Mouse (Mus musculus): ENCODE data around the gene Scn3a.
"Not testable (repeated sequence)": the region's sequence is repeated elsewhere in the genome, so short reads cannot be mapped to it uniquely, and the experiment has no call there.

Scn3a gene

DNA sequence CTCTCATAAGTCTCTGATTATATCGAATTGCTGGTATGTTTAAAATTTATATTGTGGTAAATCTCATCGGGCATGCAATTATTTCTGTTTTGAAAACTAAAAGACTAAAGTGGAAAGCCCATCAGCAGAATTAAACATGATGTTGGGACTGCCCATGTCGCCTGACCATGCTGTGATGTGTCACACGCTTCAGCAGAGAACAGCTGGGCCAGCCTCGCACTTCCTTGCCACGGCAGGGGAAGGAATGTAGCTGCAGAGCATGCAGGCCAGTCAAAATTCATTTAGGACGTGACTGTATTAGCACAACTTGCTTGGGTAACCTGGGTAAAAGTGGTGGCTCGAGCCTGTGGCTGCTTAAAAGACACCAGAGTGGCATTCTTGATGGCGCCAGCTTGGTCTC lies 77.0 kb downstream of the Scn3a start:
- DNase-seq (ENCODE audit: low read depth, low spot score): no peak

DNA sequence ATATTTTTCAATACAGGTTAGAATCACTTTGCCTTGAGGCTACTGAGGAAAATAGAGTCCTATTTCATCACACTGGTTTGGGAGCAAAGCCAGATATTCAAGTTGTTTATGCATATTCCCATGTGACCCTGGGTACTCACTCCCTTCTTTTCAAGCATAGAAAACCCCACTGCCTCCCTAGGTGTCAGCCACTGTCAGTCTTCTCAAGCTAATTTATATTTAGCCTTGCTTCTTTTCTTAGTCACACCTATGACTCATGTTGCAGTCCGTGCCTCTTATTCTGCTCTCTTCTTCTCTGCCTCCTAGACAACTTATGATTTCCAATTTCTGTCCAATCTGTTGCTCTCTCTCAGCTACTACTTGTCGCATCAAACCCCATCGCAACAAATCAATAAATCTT lies 84.0 kb downstream of the Scn3a start:
- no peak for DNase-seq (ENCODE audit: low read depth, low spot score)

DNA sequence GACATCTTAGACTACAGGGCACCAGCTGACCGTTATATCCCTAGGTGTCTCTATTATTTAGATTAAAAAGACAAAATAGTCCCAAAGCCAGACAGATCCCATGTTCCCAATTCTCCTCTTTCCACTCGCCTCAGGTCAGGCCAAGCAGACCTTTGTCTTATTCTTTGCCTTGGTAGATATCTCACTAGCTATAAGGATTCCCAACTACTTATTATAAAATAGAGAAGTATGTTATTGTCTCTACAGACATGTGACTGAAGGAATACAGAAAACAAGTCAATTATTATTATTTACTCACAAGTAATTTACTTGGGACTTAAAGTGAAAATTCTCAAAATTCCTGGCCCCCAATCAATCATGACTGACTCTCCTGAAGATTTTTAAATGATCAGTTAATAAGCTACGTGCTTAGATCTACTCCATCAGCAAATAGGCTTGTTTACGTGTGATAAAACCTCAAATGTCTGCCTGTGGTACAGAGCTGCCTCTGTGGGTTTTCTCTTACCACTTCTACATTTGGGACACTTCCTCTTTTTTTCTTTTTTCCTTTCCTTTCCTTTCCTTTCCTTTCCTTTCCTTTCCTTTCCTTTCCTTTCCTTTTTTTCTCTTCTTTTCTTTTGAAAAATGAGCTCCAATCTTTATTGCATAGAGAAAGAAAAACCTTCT lies 86.3 kb downstream of the Scn3a start:
- no peak for DNase-seq (ENCODE audit: low read depth, low spot score)

DNA sequence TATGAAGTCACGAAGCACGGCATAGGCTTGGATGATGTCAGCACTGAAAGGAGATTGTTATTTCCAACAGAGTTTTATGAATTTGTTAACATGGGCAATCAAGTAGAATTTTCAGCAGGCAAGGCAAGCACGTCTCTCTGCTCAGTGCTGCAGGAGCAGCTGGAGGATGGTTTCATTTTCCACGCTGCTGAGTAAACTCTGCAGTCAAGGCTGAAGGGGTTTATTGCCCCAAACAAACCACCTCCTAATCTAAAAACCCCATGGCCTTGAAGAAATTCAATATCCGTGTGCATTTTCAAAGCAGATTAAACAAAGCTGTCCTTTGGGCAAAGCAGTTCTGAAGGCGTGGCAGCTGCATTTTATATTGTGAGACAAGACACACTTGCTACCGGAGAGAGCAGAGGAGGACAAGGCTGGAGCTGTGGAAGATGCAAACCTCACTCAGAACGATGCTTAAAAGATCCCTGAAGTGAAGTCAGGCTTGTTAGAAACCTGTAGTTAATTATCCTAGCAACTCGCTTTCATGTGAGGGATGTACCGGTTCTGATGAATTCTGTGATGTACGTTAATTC lies 96.0 kb downstream of the Scn3a start:
- no peak for DNase-seq (ENCODE audit: low read depth, low spot score)

DNA sequence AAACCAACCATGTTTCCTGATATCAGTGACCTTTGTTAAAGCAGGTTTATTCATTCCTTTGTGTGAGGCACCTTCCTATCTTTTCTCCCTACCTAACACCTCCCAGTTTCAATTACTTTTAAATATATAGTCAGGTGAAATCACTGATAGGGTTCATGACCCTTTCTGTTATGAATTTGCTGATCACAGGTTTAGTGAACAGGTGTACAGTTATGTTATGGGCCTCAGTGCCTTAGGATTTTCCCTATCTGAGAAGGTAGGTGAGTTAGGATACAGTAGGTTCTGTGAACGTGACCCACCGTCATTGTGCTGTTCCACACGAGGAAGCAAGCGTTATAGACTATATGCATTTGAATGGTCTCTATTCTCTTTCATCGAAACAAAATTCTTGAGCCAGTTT lies 101.7 kb downstream of the Scn3a start:
- DNase-seq (ENCODE audit: low read depth, low spot score): no peak

DNA sequence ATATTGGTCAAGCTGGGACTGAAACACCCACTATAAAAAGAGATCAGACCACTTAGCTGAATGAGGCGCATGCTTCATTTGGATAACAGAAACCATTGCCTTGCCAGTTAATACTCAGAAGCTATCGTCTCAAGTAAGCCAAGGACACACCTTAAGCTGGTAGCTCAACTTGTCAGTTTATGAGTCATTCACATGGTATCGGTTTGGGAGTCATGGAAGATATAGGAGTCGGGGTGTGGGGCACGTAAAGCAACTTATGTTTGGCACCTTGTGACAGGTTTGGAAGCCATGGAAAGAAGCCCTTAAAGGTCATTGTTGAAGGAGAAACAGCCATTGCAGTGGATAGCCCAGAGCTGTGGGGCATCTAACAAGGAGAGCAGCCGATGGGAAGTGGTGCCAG lies 113.7 kb downstream of the Scn3a start:
- no peak for DNase-seq (ENCODE audit: low read depth, low spot score)

DNA sequence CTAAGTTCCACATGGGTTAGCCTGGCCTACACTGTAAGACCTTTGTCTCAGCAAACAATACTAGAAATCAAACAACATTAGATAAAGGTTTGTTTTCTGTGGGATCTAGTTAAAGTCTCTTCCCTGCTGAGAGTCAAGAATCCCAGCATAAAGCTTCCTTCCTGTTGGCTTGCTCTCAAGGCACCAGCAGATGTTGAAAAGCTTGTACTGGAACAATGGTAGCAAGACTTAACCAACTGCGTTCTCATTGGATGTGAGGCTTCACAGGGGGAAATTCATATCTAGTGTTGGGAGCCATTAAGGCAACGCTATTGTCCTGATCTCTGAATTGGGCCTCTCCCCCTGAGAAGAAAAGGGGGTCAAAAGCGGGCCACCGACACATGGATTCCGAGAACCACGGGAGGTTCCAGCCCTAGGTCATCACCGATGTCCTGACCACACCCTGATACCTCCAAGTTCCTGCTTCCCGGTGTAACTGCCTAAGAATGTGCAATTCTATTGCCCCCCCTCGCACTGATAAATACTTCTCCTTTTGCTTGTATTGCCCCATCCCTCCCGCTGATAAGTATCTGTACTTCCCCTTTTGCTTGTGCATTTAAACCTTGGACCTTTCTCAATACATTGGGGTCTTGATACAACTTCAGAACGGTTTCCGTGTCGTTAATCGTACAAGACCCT lies 115.9 kb downstream of the Scn3a start:
- DNase-seq (ENCODE audit: low read depth, low spot score): not testable (repeated sequence)

DNA sequence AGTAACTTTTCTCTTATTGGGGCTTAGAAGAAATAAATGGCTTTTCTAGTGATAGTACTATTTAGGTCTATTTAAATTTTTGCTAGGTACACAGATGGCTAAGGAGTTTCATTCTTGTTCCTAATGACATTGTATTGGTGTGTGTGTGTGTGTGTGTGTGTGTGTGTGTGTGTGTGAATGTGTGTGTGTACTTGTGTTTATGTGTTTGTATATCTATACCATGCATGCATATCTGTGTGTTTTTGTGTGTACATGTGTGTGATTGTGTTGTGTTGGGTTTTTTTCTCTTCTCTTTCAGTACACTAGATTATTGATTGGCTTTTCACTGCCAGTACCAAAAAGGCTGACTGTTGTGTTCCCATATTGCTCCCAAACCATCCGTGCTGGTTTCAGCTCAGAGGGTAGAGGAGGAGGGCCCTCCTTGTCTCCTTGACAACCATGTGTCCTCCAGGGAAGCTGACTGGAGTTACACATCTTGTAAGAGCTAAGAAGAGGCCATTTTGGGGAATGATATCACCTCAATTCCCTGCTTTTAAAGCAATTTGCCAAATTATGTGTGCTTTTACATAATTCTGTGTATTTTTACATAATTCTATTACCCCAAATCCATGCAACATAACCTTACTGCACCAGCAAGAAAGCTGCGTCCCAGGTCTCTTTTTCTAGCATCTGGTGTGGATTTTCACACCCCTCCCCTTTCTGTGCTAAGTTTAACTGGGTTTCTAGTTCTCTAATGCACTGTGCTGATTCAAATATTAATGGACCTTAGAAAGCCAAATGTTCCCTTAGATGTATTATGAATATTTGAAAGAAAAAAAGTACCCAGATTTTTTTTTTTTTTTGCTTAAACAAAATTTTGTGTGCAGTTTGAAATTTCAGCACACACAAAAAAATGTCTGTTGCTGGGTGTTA lies 116.7 kb downstream of the Scn3a start:
- DNase-seq (ENCODE audit: low read depth, low spot score): no peak

DNA sequence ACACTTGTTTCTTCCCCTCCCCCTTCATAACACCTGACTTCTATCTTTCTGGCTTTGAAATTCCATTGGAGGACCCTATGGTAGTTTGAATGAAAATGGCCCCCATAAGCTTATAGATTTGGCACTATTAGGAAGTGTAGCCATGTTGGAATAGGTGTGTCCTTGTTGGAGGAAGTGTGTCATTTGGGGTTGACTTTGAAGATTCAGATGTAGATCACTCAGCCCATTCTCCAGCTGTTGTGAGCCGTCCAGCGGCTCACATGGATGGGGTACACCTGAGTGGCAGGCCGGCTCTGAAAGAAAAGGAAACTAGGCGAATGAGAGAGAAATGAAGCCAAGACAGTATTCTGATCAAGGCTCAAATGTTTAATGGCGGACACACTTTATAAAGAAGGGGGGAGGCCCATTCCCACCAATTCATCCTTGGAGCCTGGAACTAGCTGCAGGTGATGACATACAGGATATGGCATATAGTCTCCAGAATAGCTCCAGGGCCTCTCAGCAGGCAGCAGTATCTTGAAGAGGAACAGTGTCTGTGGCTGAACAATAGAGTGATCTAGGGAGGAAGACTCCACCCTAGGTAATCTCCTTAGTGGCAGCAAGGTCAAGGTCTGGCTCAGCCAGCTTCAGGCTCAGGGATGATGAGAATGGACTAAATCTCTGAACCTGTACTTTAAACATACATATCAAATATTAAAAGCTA lies 118.2 kb downstream of the Scn3a start:
- no peak for DNase-seq (ENCODE audit: low read depth, low spot score)

DNA sequence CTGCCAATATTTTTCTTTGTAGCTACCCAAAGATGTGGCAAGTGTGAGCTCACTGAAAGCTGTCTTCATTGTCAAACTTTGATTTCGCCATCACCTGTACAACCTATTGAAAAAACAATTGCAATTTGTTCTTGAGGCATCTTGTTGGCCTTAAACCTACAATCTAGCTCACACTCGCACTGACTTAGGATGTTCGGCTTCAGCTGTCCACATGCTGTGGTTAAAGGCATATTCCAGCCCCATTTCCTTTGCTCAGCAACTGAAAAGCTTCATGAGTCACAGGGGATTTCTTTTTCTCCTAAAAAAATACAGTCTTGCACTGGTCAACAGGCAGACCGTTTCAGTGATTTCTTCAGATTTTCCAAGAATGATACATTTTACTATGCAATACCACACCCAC lies 124.3 kb downstream of the Scn3a start:
- no peak for DNase-seq (ENCODE audit: low read depth, low spot score)

DNA sequence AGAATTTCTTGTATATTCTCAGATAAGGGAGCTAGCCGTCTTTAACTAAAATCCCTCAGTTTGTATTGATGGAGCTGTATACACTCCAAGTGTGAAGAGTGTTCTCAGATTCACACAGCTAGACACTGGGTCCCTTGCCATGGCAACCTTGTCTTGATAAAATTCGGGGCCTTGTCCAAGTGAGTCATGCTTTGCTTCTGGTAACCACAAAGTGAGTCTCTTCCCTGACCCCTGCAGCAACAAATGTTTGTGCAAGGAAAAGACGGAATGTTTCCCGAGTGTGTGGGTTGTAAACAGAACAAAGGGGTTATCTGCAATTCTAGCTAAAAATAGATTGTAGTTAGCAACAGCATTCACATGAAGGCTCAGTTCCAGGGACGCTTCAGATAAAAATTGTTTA lies 125.9 kb downstream of the Scn3a start:
- DNase-seq (ENCODE audit: low read depth, low spot score): no peak

DNA sequence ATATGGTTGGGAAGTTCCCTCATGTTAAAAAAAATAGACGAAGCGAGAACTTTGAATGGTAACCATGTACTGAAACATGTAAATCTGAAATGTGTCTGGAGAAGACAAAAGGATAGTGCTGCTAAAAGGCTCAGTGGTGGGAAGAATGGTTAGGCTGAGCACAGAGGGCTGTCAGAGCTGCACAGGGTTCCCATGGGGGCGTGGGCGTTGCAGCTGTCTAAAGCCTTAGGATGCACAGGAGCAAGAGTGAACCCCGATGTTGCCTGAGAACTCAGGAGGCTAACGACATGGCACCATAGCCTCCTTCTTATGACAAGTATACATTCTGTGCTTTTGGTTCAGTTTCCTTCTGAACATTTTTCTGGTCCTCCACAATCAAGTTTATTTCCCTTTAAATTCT lies 126.3 kb downstream of the Scn3a start:
- no peak for DNase-seq (ENCODE audit: low read depth, low spot score)

DNA sequence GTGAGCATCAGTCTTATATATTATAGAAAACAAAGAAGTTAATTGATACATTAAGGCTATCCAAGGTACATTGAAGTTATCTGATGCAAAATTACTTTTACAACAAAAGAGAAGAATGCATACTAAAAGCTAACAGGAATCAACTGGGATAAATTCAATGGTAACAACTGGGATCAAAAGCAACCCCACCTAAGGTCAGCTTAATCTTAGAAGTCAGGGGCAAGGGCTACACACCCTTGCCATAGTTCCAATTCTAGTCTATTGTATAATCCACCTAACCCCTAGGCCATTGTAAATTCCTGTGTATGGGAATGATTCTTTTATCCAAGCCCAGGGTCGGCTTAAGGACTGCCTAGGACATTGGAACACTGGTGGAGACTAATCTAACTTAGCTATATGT lies 130.5 kb downstream of the Scn3a start:
- no peak for DNase-seq (ENCODE audit: low read depth, low spot score)

DNA sequence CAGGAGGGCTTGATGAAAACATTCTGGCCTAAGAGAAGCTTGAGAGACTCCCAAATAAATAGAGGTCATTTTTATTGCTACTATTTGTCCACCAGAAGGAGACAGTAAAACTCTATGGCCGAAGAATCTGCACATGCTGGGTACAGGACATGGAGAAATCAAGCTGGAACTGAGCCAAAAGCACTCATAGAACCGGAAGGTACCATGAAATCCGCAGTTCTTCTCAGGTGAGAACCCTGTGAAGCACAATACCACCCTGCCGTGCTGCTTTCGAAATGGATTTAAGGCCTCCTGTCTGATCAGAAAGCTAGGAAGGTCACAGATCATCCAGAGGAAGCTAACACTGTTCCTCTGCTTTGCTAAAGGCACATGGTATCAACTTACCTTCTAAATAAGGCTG lies 143.9 kb downstream of the Scn3a start:
- no peak for DNase-seq (ENCODE audit: low read depth, low spot score)

DNA sequence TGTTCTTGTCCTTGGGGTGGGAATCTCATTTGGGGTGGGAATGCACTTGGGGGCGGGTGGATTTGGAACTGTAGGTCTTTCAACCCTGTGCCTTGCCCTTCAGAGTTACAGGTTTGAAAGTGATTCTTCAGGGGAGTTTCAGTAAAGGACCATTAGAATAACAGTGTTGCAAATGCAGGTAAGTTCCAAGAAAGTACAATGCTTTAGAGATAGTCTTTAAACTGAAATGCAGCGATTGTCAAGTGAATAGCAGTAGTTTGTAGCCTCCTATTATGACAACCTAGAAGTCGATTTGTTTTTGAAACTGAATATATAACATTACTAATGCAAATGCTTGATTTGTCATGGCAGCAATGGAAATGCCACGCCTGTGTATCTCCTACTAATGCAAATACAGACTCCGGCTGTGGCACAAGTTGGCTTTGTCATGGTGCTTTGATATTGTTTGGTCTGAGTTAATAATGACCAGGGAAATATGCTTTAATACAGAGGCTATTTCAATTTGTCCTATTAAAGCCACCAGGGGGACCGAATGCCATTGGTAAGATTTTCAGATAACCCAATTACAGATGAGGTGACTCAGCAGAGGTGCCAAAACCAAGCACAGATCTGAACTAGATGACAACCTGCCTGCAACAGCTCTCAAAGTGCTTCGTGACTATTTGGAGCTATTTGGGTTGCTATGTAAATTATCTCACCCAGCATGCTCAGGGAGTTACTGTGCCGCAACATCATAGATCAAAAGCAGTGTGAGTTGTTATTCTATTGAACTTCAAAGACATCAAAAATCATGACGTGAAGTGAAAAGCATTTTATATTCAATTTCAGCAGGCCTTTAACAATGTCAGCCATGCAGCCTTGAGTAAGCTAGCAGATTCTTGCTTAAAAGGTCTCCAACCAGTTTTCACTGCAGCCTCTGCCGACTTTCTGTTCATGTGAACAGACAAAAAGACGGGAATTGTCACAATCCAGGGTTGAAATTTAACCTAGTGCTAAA lies 145.9 kb downstream of the Scn3a start:
- DNase-seq (ENCODE audit: low read depth, low spot score): no peak

DNA sequence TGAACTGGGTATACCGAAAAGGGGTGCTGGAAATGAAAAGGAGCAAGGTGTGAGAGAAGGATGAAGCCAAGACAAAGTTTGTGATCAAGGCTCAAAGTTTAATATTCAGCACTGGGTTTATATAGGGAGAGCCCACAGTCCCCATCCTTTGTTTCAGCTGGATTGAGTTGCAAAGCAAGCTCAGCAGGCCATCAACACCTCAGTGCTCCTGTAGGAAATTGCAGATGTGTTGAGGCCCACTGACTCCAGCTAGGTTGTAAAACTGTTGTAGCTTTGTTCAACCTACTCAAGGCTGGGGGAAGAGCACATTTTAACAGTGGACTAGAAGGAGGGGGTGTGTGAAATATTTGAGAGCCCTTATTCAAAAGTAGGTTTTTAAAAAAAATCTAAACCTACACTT lies 148.8 kb downstream of the Scn3a start:
- DNase-seq (ENCODE audit: low read depth, low spot score): no peak

DNA sequence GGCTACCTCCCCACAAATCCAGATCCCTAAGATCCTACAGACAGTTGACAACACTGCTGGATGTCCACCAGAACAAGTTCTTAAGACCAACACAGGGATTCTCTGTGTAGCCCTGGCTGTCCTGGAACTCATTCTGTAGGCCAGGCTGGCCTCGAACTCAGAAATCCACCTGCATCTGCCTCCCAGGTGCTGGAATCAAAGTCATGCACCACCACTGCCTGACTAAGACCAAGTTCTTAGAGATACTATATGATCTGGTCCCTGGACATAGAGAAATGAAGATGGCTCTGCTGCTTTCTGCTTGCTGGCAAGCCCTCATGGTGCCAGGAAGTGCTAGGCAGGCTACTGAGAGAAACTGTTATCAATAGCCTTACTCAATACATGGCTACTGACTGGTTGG lies 150.9 kb downstream of the Scn3a start:
- DNase-seq (ENCODE audit: low read depth, low spot score): no peak

DNA sequence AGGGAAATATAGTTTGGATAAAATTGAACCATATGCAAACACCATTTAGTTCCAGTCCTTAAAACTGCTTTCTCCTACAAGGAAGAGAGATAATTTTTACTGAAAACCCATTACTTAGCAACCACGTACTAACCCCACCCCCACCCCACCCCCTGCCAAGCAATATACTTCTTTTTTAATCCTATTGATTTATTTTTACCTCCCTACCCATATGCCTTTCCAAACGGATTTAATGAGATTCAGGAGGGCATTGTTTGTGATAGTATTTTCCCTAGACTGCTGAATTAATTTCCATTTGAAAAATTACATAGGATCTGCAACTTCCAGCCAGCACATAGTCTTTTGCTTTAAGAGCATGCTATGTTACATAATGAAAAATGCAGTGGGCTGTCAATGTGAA lies 152.1 kb downstream of the Scn3a start:
- DNase-seq (ENCODE audit: low read depth, low spot score): no peak

DNA sequence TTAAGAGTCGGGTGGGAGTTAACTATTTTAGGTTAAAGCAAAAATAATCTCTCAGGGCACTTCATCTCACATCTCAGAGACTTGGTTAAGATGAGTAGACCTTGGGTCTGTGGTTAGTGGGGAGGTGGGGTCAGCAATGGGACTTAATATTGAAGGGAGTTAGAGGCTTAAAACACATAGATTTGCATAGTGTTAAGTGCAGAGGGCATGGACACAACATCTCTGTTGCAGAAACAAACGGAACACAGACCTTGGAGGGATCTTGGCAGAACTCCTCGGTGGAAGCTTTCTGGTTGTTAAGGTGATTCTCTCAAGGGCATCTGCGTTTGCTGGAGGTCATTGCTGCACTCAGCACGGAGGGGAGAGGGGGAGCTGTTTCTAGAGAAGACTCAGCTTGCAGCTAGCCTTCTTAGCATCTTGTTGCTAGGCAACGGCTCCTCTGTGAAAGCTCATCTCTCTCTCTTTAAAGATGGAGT lies 152.6 kb downstream of the Scn3a start:
- DNase-seq (ENCODE audit: low read depth, low spot score): no peak

DNA sequence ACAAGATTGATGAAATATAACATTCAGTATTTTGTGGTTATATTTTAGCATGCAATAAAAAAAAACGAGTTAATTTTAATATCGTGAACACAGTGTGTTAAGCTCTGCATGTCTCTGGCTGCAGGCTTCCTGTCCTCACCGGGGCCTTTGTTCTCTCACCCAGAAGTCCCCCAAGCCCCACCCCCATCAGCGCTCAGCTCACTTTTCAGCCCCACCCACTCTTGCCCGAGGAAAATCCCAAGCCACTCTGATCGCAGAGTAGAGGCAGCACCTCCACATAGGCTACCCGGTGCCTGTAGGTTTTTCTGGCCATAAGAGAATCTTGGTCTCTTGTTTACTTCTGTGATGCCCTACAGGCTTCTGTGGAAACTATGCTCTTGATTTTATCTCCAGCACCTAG lies 153.2 kb downstream of the Scn3a start:
- no peak for DNase-seq (ENCODE audit: low read depth, low spot score)
